Mouse (Mus musculus): ENCODE data around the gene Zfp1. TPM values are rescaled to one million over a fixed set of nuclear protein-coding genes. Genes with fewer than 3 reads are reported as not detected.

Gene Zfp1
- total RNA-seq, 2 experiments from 2014 or later = 22.0 to 23.5 TPM

DNA sequence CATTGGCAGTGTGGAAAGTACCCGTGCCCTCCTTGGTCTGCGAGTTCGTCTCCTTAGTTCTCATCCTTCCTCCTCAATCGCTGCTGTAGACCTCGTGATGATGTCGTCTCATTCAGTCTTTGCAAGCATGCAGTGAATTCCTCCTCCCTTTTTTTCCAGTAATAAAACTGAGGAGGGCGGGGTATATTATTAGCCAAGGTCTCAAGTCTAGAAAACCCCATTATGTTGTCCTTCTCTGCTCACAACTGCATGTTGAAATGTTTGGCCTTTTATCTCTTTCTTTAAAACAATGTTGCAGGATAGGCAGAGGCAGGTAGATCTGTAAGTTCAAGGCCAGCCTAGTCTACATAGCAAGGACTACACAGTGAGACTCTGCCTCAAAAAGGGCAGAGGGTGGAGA, 35.8 kb upstream of the Zfp1 start:
- intact Hi-C loops (cut with DNase I) = no loop called here
- Histone ChIP-seq H3K27ac (no peak overlapping the region), H3K4me3 (no peak overlapping the region)
- TF ChIP-seq CTCF (IDR thresholded peaks at IDR 0.05) = no peak
- no peak for DNase-seq (ENCODE audit: extremely low spot score in 1 of 2, low spot score in 2 of 2)

DNA sequence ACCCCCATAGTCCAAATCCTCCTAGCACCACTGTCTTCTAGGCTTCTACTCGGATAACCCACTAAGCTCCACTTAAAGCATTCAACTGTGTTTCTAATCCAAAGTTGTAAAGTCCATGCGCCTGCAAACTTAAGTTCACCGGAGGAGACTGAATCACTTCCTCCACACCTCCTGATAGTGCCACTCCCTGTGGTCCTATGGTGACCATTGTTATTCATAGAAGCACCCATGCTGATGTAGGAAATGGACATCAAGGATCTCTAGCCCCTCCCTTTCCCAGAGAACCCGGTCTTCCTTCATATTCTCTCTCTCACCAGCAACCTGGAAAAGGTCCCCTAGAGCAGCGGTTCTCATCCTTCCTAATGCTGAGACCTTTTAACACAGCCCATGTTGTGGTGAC, 30.0 kb upstream of the Zfp1 start:
- DNase-seq (ENCODE audit: extremely low spot score in 1 of 2, low spot score in 2 of 2) = no peak
- TF ChIP-seq CTCF (IDR thresholded peaks at IDR 0.05) = no peak
- Histone ChIP-seq H3K27ac (0 out of 2 replicates have a peak overlapping the region, but pooled peaks have one; percentile 8), H3K4me3 (no peak overlapping the region)
- intact Hi-C loops (cut with DNase I) = no loop called here

DNA sequence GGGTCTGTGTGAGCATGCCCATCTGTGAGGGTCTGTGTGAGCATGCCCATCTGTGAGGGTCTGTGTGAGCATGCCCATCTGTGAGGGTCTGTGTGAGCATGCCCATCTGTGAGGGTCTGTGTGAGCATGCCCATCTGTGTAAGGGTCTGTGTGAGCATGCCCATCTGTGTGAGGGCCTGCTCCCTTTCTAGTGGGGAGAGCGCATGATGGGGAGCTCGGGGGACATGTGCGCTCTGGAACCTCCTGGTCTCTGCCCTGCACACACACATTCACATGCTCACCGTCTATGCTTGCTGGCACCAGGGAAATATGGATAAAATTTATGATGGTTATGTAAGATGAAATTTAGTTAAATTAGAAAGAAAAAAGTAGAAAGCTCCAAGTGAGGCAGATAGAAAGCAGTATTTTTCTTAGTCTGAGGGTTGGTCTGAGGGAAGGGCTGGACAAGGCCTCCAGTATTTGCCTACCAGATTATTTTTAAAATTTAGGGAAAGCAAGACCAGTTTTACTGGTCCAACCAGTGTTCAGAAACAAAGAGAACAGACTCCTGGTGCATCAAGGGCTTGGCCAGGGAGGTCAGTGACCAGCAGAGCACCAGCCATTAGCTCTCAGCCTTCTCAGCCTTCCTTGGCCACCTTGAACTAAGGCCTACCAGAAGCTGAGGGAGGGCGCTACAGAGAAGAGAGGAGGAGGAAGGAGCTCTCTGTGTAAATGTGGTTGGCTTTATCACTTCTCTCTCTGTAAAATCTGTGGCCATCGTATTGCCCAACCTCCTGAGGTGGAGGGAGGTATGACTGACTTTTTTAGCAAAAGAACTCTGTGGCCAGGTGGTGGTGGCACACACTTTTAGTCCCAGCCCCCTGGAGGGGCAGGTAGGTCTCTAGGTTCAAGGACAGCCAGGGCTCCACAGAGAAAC, 28.2 kb upstream of the Zfp1 start:
- Histone ChIP-seq H3K27ac (no peak overlapping the region), H3K4me3 (no peak overlapping the region)
- intact Hi-C loops (cut with DNase I) = no loop called here
- no peak for DNase-seq (ENCODE audit: extremely low spot score in 1 of 2, low spot score in 2 of 2)
- no peak for TF ChIP-seq CTCF (IDR thresholded peaks at IDR 0.05)

DNA sequence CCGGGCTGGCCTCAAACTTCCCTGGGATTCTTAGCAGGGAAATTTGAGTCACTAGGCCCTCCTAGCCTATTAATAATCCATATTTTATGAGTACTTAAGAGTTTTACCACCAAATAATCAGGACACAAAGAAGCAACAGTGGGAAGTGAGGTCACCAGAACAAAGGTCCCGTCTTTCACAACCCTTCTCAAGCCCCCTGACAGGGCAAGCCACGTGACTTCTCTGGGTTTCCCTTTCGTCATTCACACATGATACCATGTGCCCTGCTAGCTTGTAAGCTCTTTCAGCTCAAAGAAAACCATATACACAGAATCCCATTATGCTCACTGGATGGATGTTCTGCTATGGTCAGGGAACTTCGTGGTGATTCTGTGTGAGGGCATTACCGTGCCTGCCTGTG, 25.4 kb upstream of the Zfp1 start:
- no peak for DNase-seq (ENCODE audit: extremely low spot score in 1 of 2, low spot score in 2 of 2)
- no peak for TF ChIP-seq CTCF (IDR thresholded peaks at IDR 0.05)
- no peak overlapping the region for H3K4me3 ChIP-seq
- no peak overlapping the region for H3K27ac ChIP-seq
- intact Hi-C loops (cut with DNase I) = no loop called here

DNA sequence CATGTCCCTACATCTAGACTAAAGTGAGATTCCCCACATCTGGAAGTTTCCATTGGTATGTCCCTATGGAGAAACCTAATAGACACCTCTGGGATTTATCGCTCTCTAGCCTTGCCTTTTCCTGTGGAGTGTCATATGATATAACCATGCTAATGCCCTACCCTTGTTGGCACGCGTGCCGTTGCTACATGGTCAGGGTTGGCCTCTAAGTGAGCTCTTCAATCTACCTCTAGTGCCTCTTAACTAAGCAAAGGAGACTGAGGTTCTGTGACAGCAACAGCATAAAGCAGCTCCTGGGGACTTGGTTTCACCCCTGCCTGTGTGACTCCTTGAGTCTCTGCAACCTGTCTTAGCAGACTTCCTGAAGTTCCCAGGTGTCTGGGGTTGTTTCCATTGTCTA, 24.9 kb upstream of the Zfp1 start:
- no peak for TF ChIP-seq CTCF (IDR thresholded peaks at IDR 0.05)
- no peak for DNase-seq (ENCODE audit: extremely low spot score in 1 of 2, low spot score in 2 of 2)
- no peak overlapping the region for H3K27ac ChIP-seq
- intact Hi-C loops (cut with DNase I) = no loop called here
- no peak overlapping the region for H3K4me3 ChIP-seq

DNA sequence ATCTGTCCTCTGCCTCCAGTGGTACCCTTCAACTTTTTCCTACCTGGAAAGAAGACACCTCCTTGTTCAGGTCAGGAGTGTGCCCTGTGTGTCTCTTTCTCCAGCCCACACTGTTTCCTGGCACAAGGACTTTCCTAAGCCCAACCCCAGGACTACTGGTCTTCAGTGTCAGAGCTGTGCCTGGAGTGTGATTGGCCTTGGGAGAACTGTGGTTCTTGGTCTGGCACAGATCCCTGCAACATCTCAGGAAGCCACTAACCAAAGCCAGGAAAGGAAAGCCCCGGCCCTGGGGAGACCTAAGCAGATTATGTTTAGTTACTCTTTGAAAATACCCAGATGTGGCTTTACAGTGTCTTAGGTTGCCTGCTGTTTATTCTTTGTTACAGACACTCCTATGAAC, 23.3 kb upstream of the Zfp1 start:
- Histone ChIP-seq H3K27ac (no peak overlapping the region), H3K4me3 (no peak overlapping the region)
- TF ChIP-seq CTCF (IDR thresholded peaks at IDR 0.05) = no peak
- no peak for DNase-seq (ENCODE audit: extremely low spot score in 1 of 2, low spot score in 2 of 2)
- intact Hi-C loops (cut with DNase I) = no loop called here

DNA sequence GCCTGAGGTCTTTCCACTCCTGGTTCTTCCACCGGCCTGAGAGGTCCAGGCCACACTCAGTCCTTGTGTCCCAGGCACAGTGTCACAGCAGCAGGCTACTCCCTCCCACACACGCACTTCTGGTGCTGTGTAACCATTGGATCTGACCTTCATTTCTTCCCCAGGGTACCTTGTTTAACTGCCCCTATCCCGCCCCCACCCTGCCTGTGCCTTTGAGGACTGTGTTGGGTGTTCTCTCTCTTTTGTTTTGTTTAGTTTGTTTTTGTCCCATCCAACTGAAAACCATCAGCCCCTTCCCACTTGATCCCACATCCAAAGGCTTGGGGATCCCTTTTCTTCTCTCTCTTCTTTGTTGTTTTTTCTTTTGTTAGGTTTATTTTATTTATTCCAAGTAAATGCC, 21.1 kb upstream of the Zfp1 start:
- Histone ChIP-seq H3K4me3 (no peak overlapping the region), H3K27ac (no peak overlapping the region)
- intact Hi-C loops (cut with DNase I) = no loop called here
- DNase-seq (ENCODE audit: extremely low spot score in 1 of 2, low spot score in 2 of 2) = no peak
- TF ChIP-seq CTCF (IDR thresholded peaks at IDR 0.05) = no peak

DNA sequence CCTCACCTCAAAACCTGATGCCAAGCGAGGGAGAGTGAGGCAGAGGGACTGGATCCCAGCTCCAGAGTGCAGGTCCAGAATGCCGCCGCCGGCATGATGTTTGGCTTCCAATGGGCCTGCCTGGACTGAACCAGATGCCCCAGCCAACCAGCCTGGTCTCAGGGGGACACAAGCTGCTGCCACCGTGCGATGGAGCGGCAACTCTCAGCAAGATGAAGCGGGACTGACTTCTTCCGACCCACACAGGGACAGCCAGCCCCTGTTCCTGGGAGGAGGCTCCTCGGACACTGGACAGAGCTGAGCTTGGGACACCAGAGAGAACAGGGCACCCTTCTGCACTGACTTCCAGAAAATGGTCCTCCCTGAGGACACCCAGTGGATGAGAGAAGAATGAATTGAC, 20.6 kb upstream of the Zfp1 start:
- Histone ChIP-seq H3K27ac (no peak overlapping the region), H3K4me3 (no peak overlapping the region)
- intact Hi-C loops (cut with DNase I) = no loop called here

DNA sequence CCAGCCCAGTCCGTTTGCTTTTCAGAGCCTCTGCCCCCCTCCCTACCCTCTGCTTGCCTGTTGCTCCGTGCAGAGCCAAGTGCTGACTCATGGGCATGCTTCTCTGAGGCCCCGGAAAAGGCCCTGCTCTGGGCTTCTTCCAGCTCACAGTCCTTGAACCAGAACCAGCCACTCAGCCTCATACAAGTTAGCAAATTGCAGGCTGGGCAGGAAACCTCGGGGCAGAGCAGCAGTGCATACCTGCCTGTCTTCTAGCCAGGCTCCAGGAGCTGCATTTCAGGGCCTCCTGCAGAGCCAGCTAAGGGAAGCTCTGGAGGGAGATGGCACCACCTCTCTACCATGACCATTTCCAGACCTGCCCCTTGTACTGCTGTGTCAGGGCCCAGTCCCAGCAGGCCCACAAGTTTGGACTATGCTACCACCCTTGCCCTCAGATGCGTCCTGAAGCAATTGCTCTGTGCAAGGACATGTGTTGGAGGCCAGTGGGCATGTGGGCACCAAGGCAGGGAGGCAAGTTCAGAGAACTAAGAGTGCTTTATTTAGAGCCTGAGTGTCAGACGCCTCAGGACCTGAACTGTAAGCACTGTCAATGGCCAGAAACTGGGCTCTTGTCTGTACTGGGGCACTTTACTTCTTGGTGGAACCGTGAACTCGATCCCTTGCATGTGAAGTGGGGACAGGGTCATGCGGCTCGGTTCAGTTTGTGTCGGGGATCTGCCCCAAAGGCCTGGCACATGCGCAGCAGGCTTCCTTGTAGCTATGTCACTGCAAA, 18.9 kb upstream of the Zfp1 start:
- peak; percentile 47 to 60 for DNase-seq (ENCODE audit: extremely low spot score in 1 of 2, low spot score in 2 of 2)
- no peak overlapping the region for H3K4me3 ChIP-seq
- no peak for TF ChIP-seq CTCF (IDR thresholded peaks at IDR 0.05)
- intact Hi-C loops (cut with DNase I) = no loop called here
- H3K27ac ChIP-seq = peak overlapping the region; percentile 83

More for the DNA sequence above, 20.6 kb upstream of the Zfp1 start:
- peak; percentile 1 for TF ChIP-seq CTCF (IDR thresholded peaks at IDR 0.05)
- DNase-seq (ENCODE audit: extremely low spot score in 1 of 2, low spot score in 2 of 2) = no peak

DNA sequence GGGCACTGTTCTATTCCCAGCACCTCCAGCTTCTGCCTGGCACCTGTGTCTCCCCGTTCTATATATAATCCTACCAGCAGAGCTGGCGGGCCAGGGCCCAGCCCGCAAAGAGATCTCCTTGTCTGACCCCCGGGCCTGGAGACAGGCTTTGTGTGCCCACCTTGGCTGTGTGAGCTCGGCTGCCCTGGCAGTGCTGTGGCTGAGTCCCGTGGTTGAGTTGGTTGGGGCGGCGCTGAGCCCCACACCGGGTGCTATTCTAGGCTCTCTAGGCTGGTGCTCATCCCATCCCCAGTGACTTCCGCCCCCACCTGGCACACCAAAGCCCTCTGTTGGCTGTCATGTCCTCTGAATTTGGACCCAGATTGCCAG, 18.4 kb upstream of the Zfp1 start:
- H3K27ac ChIP-seq = peak overlapping the region; percentile 83
- no peak overlapping the region for H3K4me3 ChIP-seq
- DNase-seq (ENCODE audit: extremely low spot score in 1 of 2, low spot score in 2 of 2) = no peak
- no peak for TF ChIP-seq CTCF (IDR thresholded peaks at IDR 0.05)
- intact Hi-C loops (cut with DNase I) = no loop called here

DNA sequence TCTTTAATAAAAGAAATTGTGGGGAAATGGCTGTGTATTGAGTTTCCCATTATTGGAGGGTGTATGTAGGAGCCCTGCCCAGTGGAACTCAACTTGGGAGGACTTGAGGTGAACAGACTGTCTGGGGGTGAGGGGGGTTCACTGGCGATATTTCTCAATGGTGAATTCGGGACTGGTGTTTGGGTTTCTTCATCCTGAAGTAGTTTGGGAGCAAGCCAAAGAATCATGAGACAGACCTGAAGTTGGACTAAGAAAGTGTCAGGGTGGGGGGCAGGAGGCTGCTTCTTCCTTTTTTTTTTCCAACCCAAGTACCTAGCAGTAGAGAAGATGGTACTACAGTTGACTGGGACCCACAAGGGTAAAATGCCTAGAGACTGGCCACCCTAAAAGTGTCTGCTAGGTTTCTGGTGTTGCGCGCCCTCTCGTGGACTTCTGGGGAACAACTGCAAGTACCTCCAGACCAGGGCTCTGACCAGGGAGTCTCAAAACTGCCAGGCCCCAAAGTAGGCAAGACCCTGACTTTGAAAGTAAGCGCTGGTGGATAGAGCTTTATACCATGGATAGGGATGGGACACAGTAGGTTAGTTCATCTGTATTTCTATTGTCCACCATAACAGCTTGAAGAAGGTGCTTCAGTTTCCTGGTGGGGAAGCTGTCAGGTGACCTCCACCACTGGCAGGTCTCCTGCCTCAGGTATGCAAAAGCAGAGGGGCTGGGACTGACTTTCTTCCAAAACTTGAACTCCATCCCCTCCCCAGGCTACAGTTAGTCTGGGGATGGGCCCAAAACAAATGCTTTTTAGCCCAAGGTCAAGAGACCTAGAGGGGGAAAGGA, 17.3 kb upstream of the Zfp1 start:
- Histone ChIP-seq H3K27ac (peak overlapping the region; percentile 86), H3K4me3 (no peak overlapping the region)
- peak; percentile 82 for TF ChIP-seq CTCF (IDR thresholded peaks at IDR 0.05)
- intact Hi-C loops (cut with DNase I) = loop anchor here (1.0 kb wide), 1 partner anchor 90 kb away; the partner anchor contains the start of gene Znrf1
- DNase-seq (ENCODE audit: extremely low spot score in 1 of 2, low spot score in 2 of 2) = peak; percentile 57 to 71

DNA sequence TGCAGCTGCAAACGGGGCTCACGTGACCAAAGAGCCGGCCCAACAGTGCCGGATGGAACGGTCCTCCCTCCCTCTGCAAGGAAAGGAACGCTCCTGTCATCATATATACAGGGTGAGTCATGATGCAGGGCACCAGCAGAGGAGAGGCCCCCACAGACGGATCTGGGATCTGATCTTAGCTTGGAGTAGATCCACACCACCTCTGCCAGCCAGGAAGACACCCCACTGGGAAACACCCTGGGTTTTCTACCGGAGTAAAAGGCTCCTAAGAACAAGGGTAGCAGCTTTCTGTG, 16.7 kb upstream of the Zfp1 start:
- peak in 1 of 2 experiments; percentile 40 for DNase-seq (ENCODE audit: extremely low spot score in 1 of 2, low spot score in 2 of 2)
- intact Hi-C loops (cut with DNase I) = loop anchor here (1.0 kb wide), 1 partner anchor 90 kb away; the partner anchor contains the start of gene Znrf1
- Histone ChIP-seq H3K27ac (peak overlapping the region; percentile 86), H3K4me3 (no peak overlapping the region)
- TF ChIP-seq CTCF (IDR thresholded peaks at IDR 0.05) = no peak

Measured in left cerebral cortex, adult 2 months (tissue).